Mouse (Mus musculus): ENCODE measurements around the gene Gpc2. TPM values are rescaled to one million over a fixed set of nuclear protein-coding genes. Genes with fewer than 3 reads are reported as not detected.
A peak's percentile ranks its signal among the peaks of the same experiment; 100 is the strongest.

Gpc2 gene
- polyA plus RNA-seq (2012) = 0.06 and 0.07 TPM in 2 replicates

DNA sequence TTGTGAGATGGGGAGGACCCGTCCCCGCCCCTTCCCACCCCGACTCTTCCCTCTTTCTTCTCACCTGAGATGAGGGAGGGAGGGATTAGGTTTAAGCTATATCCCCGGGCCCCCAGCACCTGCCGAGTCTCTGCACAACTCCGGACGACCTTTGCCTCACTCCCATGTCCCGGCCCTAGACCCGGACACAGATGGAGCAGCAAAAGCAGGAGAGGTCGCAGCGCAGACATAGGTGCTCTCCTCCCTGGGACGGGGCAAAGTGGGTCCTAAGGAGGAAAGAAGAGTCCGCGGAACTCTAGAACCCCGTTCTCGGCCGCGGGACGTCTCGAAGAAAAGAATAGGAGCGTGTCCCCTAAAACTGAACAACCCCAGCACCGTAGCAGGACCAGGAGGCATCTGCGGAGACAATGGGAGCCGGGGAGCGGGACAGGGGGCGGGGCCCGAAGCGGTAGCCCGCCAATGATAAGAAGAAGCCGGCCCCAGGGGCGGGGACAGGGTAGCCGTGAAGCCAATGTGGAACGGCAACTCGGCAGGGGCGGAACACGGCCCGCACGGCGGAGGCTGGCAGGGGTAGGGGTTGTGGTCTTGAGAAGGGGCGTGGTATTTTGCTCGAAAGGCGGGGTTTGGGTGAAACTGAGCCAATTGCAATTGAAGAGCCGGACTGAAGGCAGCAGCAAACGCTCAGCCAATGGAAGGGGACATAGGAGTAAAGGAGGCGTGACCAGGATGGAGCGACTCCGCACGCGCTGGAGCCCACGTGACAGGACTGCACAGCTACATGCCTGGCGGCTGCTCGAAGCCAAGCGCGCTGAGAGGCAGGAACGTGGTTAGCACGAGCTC lies at the start of gene Gpc2, which contains the start of the genes Gm43720 and Stag3:
Gene Gpc2, minus strand, starts transcription at position 421 of the 840 bp plus-strand sequence.
Gene Gm43720, minus strand, starts transcription at position 374 of the 840 bp plus-strand sequence.
Gene Stag3, plus strand, starts transcription at position 656 of the 840 bp plus-strand sequence.
- Histone ChIP-seq H3K27me3 (ENCODE audit: control insufficient read depth) (peaks cover 26% of the 10 kb centered on the region), H3K9me3 (ENCODE audit: control insufficient read depth, low read length) (peaks cover 7% of the 10 kb centered on the region), H3K4me3 (replicated peaks) (peak within 1 kb of the TSS; percentile 62), H3K36me3 (ENCODE audit: control insufficient read depth) (peaks cover 5% of the 10 kb centered on the region; the same call in 1 of the 2 replicates), H3K4me1 (ENCODE audit: control insufficient read depth) (peaks cover 24% of the 10 kb centered on the region)
- no peak for TF ChIP-seq TAL1 (IDR thresholded peaks at IDR 0.05; ENCODE audit: low read length)
- no peak for TF ChIP-seq GATA1 (IDR thresholded peaks at IDR 0.05; ENCODE audit: low read length)

GRCm38 (mm10) chr5:138312795-138313194 lies 33.0 kb upstream of the Gpc2 start:
- Histone ChIP-seq H3K4me3 (replicated peaks) (no peak overlapping the region), H3K4me1 (ENCODE audit: control insufficient read depth) (no peaks in the 10 kb centered on the region), H3K9me3 (ENCODE audit: control insufficient read depth, low read length) (no peaks in the 10 kb centered on the region), H3K27me3 (ENCODE audit: control insufficient read depth) (no peaks in the 10 kb centered on the region), H3K36me3 (ENCODE audit: control insufficient read depth) (peaks cover 13% of the 10 kb centered on the region)
- TF ChIP-seq GATA1 (IDR thresholded peaks at IDR 0.05; ENCODE audit: low read length) (no peak), TAL1 (IDR thresholded peaks at IDR 0.05; ENCODE audit: low read length) (no peak)

- Histone ChIP-seq H3K4me3 (replicated peaks) (no peak overlapping the region), H3K9me3 (ENCODE audit: control insufficient read depth, low read length) (no peaks in the 10 kb centered on the region), H3K4me1 (ENCODE audit: control insufficient read depth) (no peaks in the 10 kb centered on the region; the same call in 1 of the 2 replicates), H3K27me3 (ENCODE audit: control insufficient read depth) (no peaks in the 10 kb centered on the region), H3K36me3 (ENCODE audit: control insufficient read depth) (peaks cover 51% of the 10 kb centered on the region)
- TF ChIP-seq GATA1 (IDR thresholded peaks at IDR 0.05; ENCODE audit: low read length) (no peak), TAL1 (IDR thresholded peaks at IDR 0.05; ENCODE audit: low read length) (no peak)
Measured at GRCm38 (mm10) chr5:138299613-138300012, 19.8 kb upstream of the Gpc2 start.

DNA sequence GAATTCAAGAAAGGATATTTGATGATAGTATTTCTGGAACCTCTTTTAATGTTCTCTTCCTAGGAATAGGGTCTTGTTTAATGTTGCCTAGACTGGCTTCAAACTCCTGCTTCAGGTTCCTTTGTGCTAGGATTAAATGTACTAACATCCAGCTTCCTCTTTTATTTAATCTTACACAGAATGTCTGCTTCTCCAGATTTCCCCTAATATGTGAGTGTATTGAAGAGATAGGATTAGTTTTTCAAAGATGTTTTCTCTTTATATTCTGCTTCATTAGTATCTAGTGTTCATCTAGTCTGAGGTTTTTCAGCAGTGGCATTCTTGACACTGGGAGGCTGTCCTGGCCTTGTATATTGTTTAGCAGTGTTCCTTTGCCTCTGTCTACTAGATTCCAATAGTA lies 14.4 kb upstream of the Gpc2 start:
- Histone ChIP-seq H3K4me3 (replicated peaks) (no peak overlapping the region), H3K27me3 (ENCODE audit: control insufficient read depth) (no peaks in the 10 kb centered on the region), H3K4me1 (ENCODE audit: control insufficient read depth) (no peaks in the 10 kb centered on the region; the same call in 1 of the 2 replicates), H3K9me3 (ENCODE audit: control insufficient read depth, low read length) (no peaks in the 10 kb centered on the region), H3K36me3 (ENCODE audit: control insufficient read depth) (peaks cover 31% of the 10 kb centered on the region)
- no peak for TF ChIP-seq GATA1 (IDR thresholded peaks at IDR 0.05; ENCODE audit: low read length)
- TF ChIP-seq TAL1 (IDR thresholded peaks at IDR 0.05; ENCODE audit: low read length) = no peak

DNA sequence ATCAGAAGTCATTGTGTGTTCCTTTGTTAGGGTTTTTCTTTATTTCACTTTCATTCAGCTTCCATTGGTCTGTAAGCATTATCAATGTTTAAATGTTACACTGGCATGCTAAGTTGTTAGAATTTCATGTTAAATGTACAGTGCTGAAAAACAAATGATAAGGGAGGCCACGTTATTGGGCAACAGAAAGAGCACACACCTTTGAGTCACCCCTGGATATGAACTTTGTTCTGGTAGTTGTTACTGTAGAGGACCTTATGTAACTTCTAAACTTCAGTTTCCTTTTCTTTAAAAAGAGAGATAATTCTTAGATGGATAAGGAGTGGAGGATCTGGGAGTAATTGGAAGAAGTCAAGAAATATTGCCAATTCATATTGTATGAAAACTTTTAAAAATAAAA lies 11.8 kb upstream of the Gpc2 start:
- H3K9me3 ChIP-seq (ENCODE audit: control insufficient read depth, low read length) = no peaks in the 10 kb centered on the region
- no peaks in the 10 kb centered on the region for H3K27me3 ChIP-seq (ENCODE audit: control insufficient read depth)
- H3K36me3 ChIP-seq (ENCODE audit: control insufficient read depth) = peaks cover 14% of the 10 kb centered on the region
- H3K4me1 ChIP-seq (ENCODE audit: control insufficient read depth) = no peaks in the 10 kb centered on the region
- TF ChIP-seq TAL1 (IDR thresholded peaks at IDR 0.05; ENCODE audit: low read length) (no peak), GATA1 (IDR thresholded peaks at IDR 0.05; ENCODE audit: low read length) (no peak)
- no peak overlapping the region for H3K4me3 ChIP-seq (replicated peaks)

- no peaks in the 10 kb centered on the region for H3K27me3 ChIP-seq (ENCODE audit: control insufficient read depth)
- no peaks in the 10 kb centered on the region; the same call in 1 of the 2 replicates for H3K4me1 ChIP-seq (ENCODE audit: control insufficient read depth)
- peaks cover 14% of the 10 kb centered on the region for H3K36me3 ChIP-seq (ENCODE audit: control insufficient read depth)
- TF ChIP-seq GATA1 (IDR thresholded peaks at IDR 0.05; ENCODE audit: low read length) (no peak), TAL1 (IDR thresholded peaks at IDR 0.05; ENCODE audit: low read length) (no peak)
- H3K9me3 ChIP-seq (ENCODE audit: control insufficient read depth, low read length) = no peaks in the 10 kb centered on the region
- no peak overlapping the region for H3K4me3 ChIP-seq (replicated peaks)
Measured at GRCm38 (mm10) chr5:138287861-138288260, 8.1 kb upstream of the Gpc2 start.

- peaks cover 16% of the 10 kb centered on the region for H3K27me3 ChIP-seq (ENCODE audit: control insufficient read depth)
- H3K9me3 ChIP-seq (ENCODE audit: control insufficient read depth, low read length) = peaks cover 7% of the 10 kb centered on the region
- H3K4me3 ChIP-seq (replicated peaks) = no peak overlapping the region
- TF ChIP-seq TAL1 (IDR thresholded peaks at IDR 0.05; ENCODE audit: low read length) (no peak), GATA1 (IDR thresholded peaks at IDR 0.05; ENCODE audit: low read length) (no peak)
- H3K4me1 ChIP-seq (ENCODE audit: control insufficient read depth) = peaks cover 24% of the 10 kb centered on the region
- H3K36me3 ChIP-seq (ENCODE audit: control insufficient read depth) = peaks cover 5% of the 10 kb centered on the region; the same call in 1 of the 2 replicates
Measured at GRCm38 (mm10) chr5:138283540-138283939, 3.7 kb upstream of the Gpc2 start.

GRCm38 (mm10) chr5:138281798-138282197 lies 2.0 kb upstream of the Gpc2 start:
- H3K36me3 ChIP-seq (ENCODE audit: control insufficient read depth) = peaks cover 5% of the 10 kb centered on the region; the same call in 1 of the 2 replicates

DNA sequence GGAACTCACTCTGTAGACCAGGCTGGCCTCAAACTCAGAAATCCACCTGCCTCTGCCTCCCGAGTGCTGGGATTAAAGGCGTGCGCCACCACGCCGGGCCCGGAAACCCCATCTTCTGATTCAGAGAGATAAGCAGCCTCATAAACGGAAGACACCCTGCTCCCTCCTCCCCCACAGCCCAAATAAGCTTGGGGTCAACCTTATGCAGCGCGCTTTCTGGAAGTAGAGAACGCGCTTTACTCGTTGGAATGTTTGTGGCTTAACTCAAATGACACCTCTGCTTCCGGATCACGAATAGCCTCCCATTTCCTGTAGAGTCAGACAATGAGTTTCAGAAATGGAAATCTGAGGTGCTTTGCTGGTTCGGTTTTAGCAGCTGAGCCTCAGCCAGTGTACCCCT lies 1.0 kb upstream of the Gpc2 start:
- peaks cover 24% of the 10 kb centered on the region for H3K4me1 ChIP-seq (ENCODE audit: control insufficient read depth)
- peaks cover 5% of the 10 kb centered on the region; the same call in 1 of the 2 replicates for H3K36me3 ChIP-seq (ENCODE audit: control insufficient read depth)
- peaks cover 17% of the 10 kb centered on the region for H3K27me3 ChIP-seq (ENCODE audit: control insufficient read depth)
- peak overlapping the region; percentile 62 for H3K4me3 ChIP-seq (replicated peaks)
- peaks cover 7% of the 10 kb centered on the region for H3K9me3 ChIP-seq (ENCODE audit: control insufficient read depth, low read length)
- no peak for TF ChIP-seq GATA1 (IDR thresholded peaks at IDR 0.05; ENCODE audit: low read length)
- TF ChIP-seq TAL1 (IDR thresholded peaks at IDR 0.05; ENCODE audit: low read length) = no peak

More at GRCm38 (mm10) chr5:138281798-138282197, 2.0 kb upstream of the Gpc2 start:
- Histone ChIP-seq H3K9me3 (ENCODE audit: control insufficient read depth, low read length) (peaks cover 7% of the 10 kb centered on the region), H3K27me3 (ENCODE audit: control insufficient read depth) (peaks cover 16% of the 10 kb centered on the region), H3K4me3 (replicated peaks) (peak overlapping the region; percentile 62), H3K4me1 (ENCODE audit: control insufficient read depth) (peaks cover 24% of the 10 kb centered on the region)
- TF ChIP-seq GATA1 (IDR thresholded peaks at IDR 0.05; ENCODE audit: low read length) (no peak), TAL1 (IDR thresholded peaks at IDR 0.05; ENCODE audit: low read length) (no peak)

All from erythroblast, embryonic 14.5 days (primary cell).